Mouse (Mus musculus) forebrain, embryonic 16.5 days (tissue): ENCODE measurements at regions not wholly inside any gene's neighbourhood (a gene's known extent, or its start where the extent isn't known, plus 50 kb on each side); places are given as distances from the start of the nearest gene placed in this dataset.

Source experiments
- ATAC-seq: fragments of 200-750 bp; cut with Nextera tagmentation; 2 replicates; pipeline ENCODE4 v1.8.0; 2017; ENCODE audit warnings: mild to moderate bottlenecking, moderate library complexity
- H3K27ac ChIP-seq: fragments of 300-500 bp; sonication (generic); 2 replicates; pipeline ENCODE4 v1.5.1; 2014; ENCODE audit warnings: low read length, control low read depth
- H3K27me3 ChIP-seq: fragments of 300-500 bp; sonication (generic); replicated peaks from 2 replicates; pipeline ENCODE4 v1.6.1; 2014; ENCODE audit warnings: low read length; ENCODE audit not compliant: control insufficient read depth, insufficient read depth
- H3K36me3 ChIP-seq: fragments of 300-500 bp; sonication (generic); 2 replicates; pipeline ENCODE4 v1.6.1; 2014; ENCODE audit not compliant: control insufficient read depth, insufficient read depth
- H3K4me1 ChIP-seq: fragments of 300-500 bp; sonication (generic); replicated peaks from 2 replicates; pipeline ENCODE4 v1.6.1; 2014; ENCODE audit warnings: low read length; ENCODE audit not compliant: control insufficient read depth, insufficient read depth
- H3K4me2 ChIP-seq: fragments of 300-500 bp; sonication (generic); 2 replicates; pipeline ENCODE4 v1.6.1; 2014; ENCODE audit warnings: mild to moderate bottlenecking, low read length, control low read depth
- H3K4me3 ChIP-seq: fragments of 300-500 bp; sonication (generic); replicated peaks from 2 replicates; pipeline ENCODE4 v1.5.1; 2014; ENCODE audit warnings: mild to moderate bottlenecking, low read length, control low read depth
- H3K9ac ChIP-seq: fragments of 300-500 bp; sonication (generic); replicated peaks from 2 replicates; pipeline ENCODE4 v1.6.1; 2014; ENCODE audit warnings: low read depth, low read length, control low read depth
- H3K9me3 ChIP-seq: fragments of 300-500 bp; sonication (generic); 2 replicates; pipeline ENCODE4 v1.6.1; 2016; ENCODE audit warnings: low read length; ENCODE audit not compliant: control insufficient read depth
- WGBS: fragments of 180-500 bp; shearing (Covaris S2); extraction: QIAGEN DNeasy Blood & Tissue Kit; methylation state at CpG from one replicate; pipeline ENCODE4 v1.1.7; 2014; 5-methylcytosine and 5-hydroxymethylcytosine counted together

GRCm38 (mm10) chr10:25118674-25119670, 188.7 kb downstream of the Akap7 start:
- Histone ChIP-seq H3K9ac (no peak overlapping the region), H3K27ac (no peak overlapping the region), H3K36me3 (no peaks in the 10 kb centered on the region), H3K9me3 (no peaks in the 10 kb centered on the region), H3K4me2 (no peak overlapping the region), H3K4me1 (no peaks in the 10 kb centered on the region), H3K27me3 (no peaks in the 10 kb centered on the region), H3K4me3 (no peak overlapping the region)
- ATAC-seq, result 0 out of 2 replicates have a peak, but pooled peaks have one; percentile 38
- WGBS, result 46% methylated on average over 17 of the region's 17 CpGs

- H3K4me1 ChIP-seq, result peaks cover 11% of the 10 kb centered on the region
- ATAC-seq, result no peak
- H3K36me3 ChIP-seq, result no peaks in the 10 kb centered on the region
- no peak overlapping the region for H3K9ac ChIP-seq
- no peak overlapping the region for H3K4me3 ChIP-seq
- H3K27ac ChIP-seq, result no peak overlapping the region
- 94% methylated on average over 4 of the region's 4 CpGs for WGBS
- H3K27me3 ChIP-seq, result no peaks in the 10 kb centered on the region
- no peaks in the 10 kb centered on the region for H3K9me3 ChIP-seq
- no peak overlapping the region for H3K4me2 ChIP-seq
Observed at GRCm38 (mm10) chr10:25114316-25114715, 187.0 kb upstream of the Arg1 start.

GRCm38 (mm10) chr10:25112449-25113171, 185.3 kb upstream of the Arg1 start:
- H3K4me3 ChIP-seq, result no peak overlapping the region
- no peak overlapping the region for H3K4me2 ChIP-seq
- H3K4me1 ChIP-seq, result peaks cover 11% of the 10 kb centered on the region
- ATAC-seq, result peak; percentile 56
- H3K9me3 ChIP-seq, result no peaks in the 10 kb centered on the region
- 31% methylated on average over 12 of the region's 12 CpGs for WGBS
- no peaks in the 10 kb centered on the region for H3K36me3 ChIP-seq
- no peak overlapping the region for H3K9ac ChIP-seq
- no peaks in the 10 kb centered on the region for H3K27me3 ChIP-seq
- H3K27ac ChIP-seq, result no peak overlapping the region

- H3K9ac ChIP-seq, result no peak overlapping the region
- ATAC-seq, result peak; percentile 67
- peak overlapping the region; percentile 18 for H3K4me2 ChIP-seq
- 4% methylated on average over 11 of the region's 11 CpGs for WGBS
- no peak overlapping the region for H3K27ac ChIP-seq
- H3K4me3 ChIP-seq, result no peak overlapping the region
- H3K9me3 ChIP-seq, result no peaks in the 10 kb centered on the region
- H3K36me3 ChIP-seq, result no peaks in the 10 kb centered on the region
- H3K27me3 ChIP-seq, result no peaks in the 10 kb centered on the region
- H3K4me1 ChIP-seq, result peaks cover 11% of the 10 kb centered on the region
Observed at GRCm38 (mm10) chr10:25111636-25112422, 184.5 kb upstream of the Arg1 start.

- 41% methylated on average over 7 of the region's 7 CpGs for WGBS
- no peak overlapping the region for H3K9ac ChIP-seq
- no peaks in the 10 kb centered on the region for H3K27me3 ChIP-seq
- peaks cover 11% of the 10 kb centered on the region for H3K4me1 ChIP-seq
- H3K4me3 ChIP-seq, result no peak overlapping the region
- H3K27ac ChIP-seq, result no peak overlapping the region
- H3K4me2 ChIP-seq, result no peak overlapping the region
- H3K36me3 ChIP-seq, result no peaks in the 10 kb centered on the region
- no peaks in the 10 kb centered on the region for H3K9me3 ChIP-seq
- no peak for ATAC-seq
Observed at GRCm38 (mm10) chr10:25111181-25111580, 183.9 kb upstream of the Arg1 start.

- H3K27ac ChIP-seq, result no peak overlapping the region
- H3K36me3 ChIP-seq, result no peaks in the 10 kb centered on the region
- no peak overlapping the region for H3K9ac ChIP-seq
- 53% methylated on average over 4 of the region's 4 CpGs for WGBS
- H3K27me3 ChIP-seq, result no peaks in the 10 kb centered on the region
- no peaks in the 10 kb centered on the region for H3K9me3 ChIP-seq
- H3K4me1 ChIP-seq, result no peaks in the 10 kb centered on the region
- H3K4me2 ChIP-seq, result no peak overlapping the region
- H3K4me3 ChIP-seq, result no peak overlapping the region
- no peak for ATAC-seq
Observed at GRCm38 (mm10) chr10:25098070-25098469, 170.8 kb upstream of the Arg1 start.

GRCm38 (mm10) chr10:25089705-25090386, 162.6 kb upstream of the Arg1 start:
- Histone ChIP-seq H3K9me3 (no peaks in the 10 kb centered on the region), H3K36me3 (no peaks in the 10 kb centered on the region), H3K9ac (no peak overlapping the region), H3K27ac (no peak overlapping the region), H3K4me1 (no peaks in the 10 kb centered on the region), H3K27me3 (no peaks in the 10 kb centered on the region), H3K4me2 (no peak overlapping the region), H3K4me3 (no peak overlapping the region)
- WGBS, result 92% methylated on average over 4 of the region's 4 CpGs
- ATAC-seq, result no peak

GRCm38 (mm10) chr10:25086745-25087144, 159.5 kb upstream of the Arg1 start:
- no peak overlapping the region for H3K4me3 ChIP-seq
- WGBS, result 97% methylated on average over 17 of the region's 17 CpGs
- H3K9me3 ChIP-seq, result no peaks in the 10 kb centered on the region
- no peaks in the 10 kb centered on the region for H3K4me1 ChIP-seq
- H3K4me2 ChIP-seq, result no peak overlapping the region
- H3K36me3 ChIP-seq, result no peaks in the 10 kb centered on the region
- H3K27me3 ChIP-seq, result no peaks in the 10 kb centered on the region
- H3K9ac ChIP-seq, result no peak overlapping the region
- no peak for ATAC-seq
- no peak overlapping the region for H3K27ac ChIP-seq
